Mouse (Mus musculus): Measurements from ENCODE around the gene Lenep.

Gene Lenep

GRCm38 (mm10) chr3:89373581-89374231 lies 28.9 kb downstream of the Lenep start:
- no peak for DNase-seq

DNA sequence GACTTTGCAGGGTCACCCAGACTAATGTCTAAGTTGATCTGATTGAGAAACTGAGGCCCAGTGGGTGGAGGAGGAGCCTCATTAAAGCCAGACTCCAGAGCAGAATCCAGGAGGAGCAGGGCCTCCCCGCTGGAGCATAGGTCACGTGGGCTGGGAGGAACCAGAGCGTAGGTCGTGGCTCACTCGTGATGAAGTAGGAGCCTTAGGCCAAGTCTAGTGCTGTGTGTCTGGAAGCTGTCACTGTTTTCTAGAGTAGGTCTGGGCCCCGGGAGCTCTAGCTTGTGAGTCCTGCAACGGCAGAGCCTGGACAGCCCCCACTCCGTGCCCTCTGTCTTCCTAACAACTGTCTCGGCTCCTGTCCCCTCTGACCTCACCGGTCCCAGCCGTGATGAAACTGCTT lies 35.3 kb downstream of the Lenep start:
- DNase-seq = no peak

DNA sequence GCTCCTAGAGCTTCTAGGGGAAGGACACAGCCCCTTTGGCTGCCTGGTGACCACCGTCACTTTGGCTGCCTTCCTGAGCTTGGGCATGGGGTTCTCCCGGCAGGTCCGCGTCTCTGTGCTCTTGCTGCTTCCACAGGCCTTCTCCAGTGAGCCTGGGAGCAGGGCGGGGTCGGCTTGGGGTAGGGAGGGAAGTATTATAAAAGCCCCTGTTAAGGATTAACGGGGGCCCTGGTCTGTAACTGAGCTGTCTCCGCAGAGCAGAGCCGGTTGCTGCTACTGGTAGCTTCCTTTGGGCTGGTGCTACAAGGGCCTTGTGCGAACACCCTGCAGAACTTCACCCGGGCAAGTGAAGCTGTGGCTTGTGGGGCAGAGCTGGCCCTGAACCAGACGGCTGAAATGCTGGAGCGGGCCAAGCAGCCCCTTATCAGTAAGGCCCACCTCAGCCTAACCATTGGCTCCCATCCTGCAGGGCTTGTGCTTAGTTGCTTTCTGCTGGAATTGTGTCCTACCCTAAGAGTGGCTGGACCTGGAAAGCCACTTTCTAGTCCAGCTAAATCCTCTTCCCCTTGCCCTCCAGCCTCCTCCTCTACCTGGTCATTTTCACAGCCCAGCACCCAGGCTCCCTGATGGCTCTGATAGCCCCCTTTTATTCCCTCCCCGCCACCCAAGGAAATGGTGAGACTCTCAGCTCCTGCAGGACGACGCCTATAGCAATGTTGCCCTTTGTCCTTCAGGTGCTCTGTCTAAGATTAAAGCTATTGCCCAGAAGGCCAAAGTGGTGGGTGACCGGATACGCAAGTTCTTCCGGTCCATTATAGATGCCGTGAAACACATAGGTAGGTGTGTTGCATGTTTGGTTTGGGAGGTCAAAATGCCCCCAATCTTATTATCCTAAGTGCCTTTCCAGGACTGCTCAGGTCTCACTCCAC lies 36.8 kb downstream of the Lenep start:
- no peak for DNase-seq

- DNase-seq = no peak
Observed at GRCm38 (mm10) chr3:89365153-89365485, 37.5 kb downstream of the Lenep start, which contains the start of gene Dcst1. Dcst1 (minus strand) TSS chr3:89365253.

GRCm38 (mm10) chr3:89364631-89365030 lies 38.0 kb downstream of the Lenep start:
- DNase-seq = no peak

DNA sequence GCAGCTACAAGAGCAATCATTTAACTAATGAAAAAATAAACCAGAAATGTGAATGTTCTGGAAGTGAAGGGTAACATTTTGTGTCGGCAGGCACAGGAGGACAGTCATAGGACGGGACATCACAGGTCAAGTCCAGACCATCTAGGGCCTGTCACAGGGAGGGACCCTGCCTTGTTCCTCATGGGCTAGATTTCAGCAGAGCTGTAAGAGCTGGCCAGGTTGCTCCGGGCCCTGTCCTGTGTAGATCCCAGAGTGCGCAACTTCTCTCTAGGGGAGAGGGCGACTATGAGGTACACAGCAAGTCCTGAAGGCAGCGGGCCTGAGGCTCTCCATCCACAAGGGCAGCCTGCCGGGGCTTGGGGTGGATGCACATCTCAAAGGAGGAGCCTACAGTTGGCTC lies 40.9 kb downstream of the Lenep start, which contains the start of gene Dcst2:
Dcst2 (plus strand) TSS at position 301 of the 400 bp plus-strand sequence.
- DNase-seq = no peak

- no peak for DNase-seq
Observed at GRCm38 (mm10) chr3:89360237-89360636, 42.4 kb downstream of the Lenep start.

DNA sequence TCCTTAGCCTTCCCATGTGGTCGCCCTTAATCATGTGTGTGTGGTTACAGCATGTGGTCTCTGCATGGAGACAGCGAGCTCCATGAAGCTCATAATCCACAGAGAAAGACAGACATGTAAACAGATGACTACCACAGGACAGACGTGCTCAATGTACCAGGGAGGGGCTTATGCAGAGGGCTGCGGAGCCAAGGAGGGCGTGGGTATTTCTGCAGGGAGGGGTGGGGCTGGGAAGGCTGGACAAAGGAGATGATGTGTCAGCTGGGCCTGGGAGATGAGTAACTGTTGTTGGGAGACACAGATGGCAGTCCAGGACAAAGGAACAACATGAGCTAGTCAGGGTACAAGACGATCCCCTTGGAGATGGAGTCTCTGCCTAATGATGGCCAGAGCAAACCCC lies 43.0 kb downstream of the Lenep start:
- DNase-seq = no peak

- DNase-seq = no peak
Observed at GRCm38 (mm10) chr3:89356029-89356428, 46.6 kb downstream of the Lenep start.

DNA sequence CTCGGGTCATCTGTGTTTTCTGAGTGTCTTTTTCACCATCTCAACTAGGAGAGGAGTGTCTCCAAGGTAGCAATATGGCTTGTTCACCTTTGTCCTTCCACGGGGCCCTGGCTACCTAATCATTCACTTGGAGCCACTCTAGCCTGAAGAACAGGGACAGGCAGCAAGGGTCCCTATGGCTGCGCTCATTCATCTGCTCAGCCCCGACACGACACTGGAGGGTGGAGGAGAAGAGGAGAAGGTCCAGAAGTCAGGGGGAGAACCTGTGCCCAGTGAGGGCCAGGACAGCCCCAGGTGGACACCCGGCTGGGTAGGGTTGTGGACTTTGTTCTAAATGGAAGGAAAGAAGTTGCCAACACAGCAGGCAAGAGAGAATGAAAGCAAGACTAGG lies 47.1 kb downstream of the Lenep start:
- no peak for DNase-seq

- DNase-seq = peak; percentile 90 to 97
Observed at GRCm38 (mm10) chr3:89354816-89355511, 47.6 kb downstream of the Lenep start.

- DNase-seq = no peak
Observed at GRCm38 (mm10) chr3:89351271-89351670, 51.3 kb downstream of the Lenep start.

Measured in cerebellum, postnatal 14 days (tissue).